Mouse (Mus musculus): ENCODE data around the gene Ccdc80.

DNA sequence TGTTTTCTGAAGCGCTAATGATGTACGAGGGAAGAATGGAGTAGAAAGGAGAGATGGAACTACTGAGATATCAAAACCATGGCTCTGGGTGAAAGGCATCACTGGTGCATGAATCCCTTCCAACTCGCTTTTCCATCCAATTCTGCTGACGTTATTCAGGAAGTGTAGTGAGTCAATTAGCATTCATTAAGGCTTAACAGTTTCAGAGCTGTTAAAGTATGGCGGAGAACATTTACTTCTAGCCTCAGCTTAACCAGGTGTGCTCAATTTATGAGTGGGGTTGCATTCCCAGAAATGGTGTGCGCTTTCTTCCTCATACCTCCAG, 5.6 kb downstream of the Ccdc80 start:
- TF ChIP-seq CTCF (IDR thresholded peaks at IDR 0.05; ENCODE audit: low read depth) (no peak), EP300 (IDR thresholded peaks at IDR 0.05; ENCODE audit: low read depth) (no peak)
